Comparison of ENCODE assay signal across 1 mouse cellular context in the genomic region with DNA sequence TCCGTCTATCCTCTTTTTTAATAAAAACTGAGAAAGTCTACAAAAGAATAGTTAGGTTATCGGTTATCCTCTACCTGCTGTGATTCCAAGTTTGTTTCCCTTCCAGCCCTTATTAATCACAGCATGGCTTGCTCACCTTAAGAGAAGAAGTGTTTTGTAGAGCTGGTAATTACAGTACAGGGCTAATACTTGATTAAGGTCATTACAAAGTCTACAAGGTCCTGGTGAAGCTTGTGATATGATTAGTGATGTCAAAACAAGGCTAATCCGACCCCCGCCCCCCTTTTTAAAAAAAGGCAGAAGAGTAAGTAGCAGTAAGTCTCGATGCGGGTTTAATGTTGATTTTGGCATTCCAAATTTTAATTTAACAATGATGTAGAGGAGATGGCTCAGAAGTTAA.
TF ChIP-seq lines count a peak whose summit lies in the region.

No protein-coding gene starts in this region.

TF ChIP-seq in CH12.LX, 34 proteins besides CTCF, POLR2A, EP300 and RAD21:
- TF ChIP-seq UBTF (IDR thresholded peaks at IDR 0.05; ENCODE audit: low read depth, low read length) (no peak), ZC3H11A (IDR thresholded peaks at IDR 0.05; ENCODE audit: low read depth, low read length) (no peak), BHLHE40 (IDR thresholded peaks at IDR 0.05; ENCODE audit: low read depth, low read length) (no peak), TBP (conservative IDR thresholded peaks at IDR 0.05; ENCODE audit: low read depth, low read length) (no peak), CHD1 (IDR thresholded peaks at IDR 0.05; ENCODE audit: low read depth, low read length) (no peak), USF2 (conservative IDR thresholded peaks at IDR 0.05; ENCODE audit: low read depth, low read length) (no peak), TCF12 (IDR thresholded peaks at IDR 0.05; ENCODE audit: low read depth, low read length) (no peak), SIN3A (IDR thresholded peaks at IDR 0.05; ENCODE audit: low read length) (no peak), SMC3 (IDR thresholded peaks at IDR 0.05; ENCODE audit: low read depth, low read length) (no peak), ZMIZ1 (IDR thresholded peaks at IDR 0.05; ENCODE audit: low read depth, low read length) (no peak), USF1 (IDR thresholded peaks at IDR 0.05; ENCODE audit: low read depth, low read length) (no peak)
